Mouse (Mus musculus): ENCODE results near the gene Gm21969. TPM values are rescaled to one million over a fixed set of nuclear protein-coding genes. Genes with fewer than 3 reads are reported as not detected.

The Gm21969 gene
- not detected in 2 replicates for total RNA-seq (2017)

GRCm38 (mm10) chr4:139602357-139603244 is at the start of gene Gm21969:
TSS of gene Gm21969 (plus strand) at chr4:139603186.
- ATAC-seq (replicated peaks; ENCODE audit: low read depth, poor library complexity, severe bottlenecking), result peak; percentile 75

GRCm38 (mm10) chr4:139555235-139555634 is 47.8 kb upstream of the Gm21969 start:
- no peak for ATAC-seq (replicated peaks; ENCODE audit: low read depth, poor library complexity, severe bottlenecking)

GRCm38 (mm10) chr4:139555951-139556350 is 47.0 kb upstream of the Gm21969 start:
- ATAC-seq (replicated peaks; ENCODE audit: low read depth, poor library complexity, severe bottlenecking), result peak; percentile 68

- no peak for ATAC-seq (replicated peaks; ENCODE audit: low read depth, poor library complexity, severe bottlenecking)
Measured at GRCm38 (mm10) chr4:139568361-139568760, 34.6 kb upstream of the Gm21969 start.

GRCm38 (mm10) chr4:139570756-139571155 is 32.2 kb upstream of the Gm21969 start:
- ATAC-seq (replicated peaks; ENCODE audit: low read depth, poor library complexity, severe bottlenecking), result no peak

- no peak for ATAC-seq (replicated peaks; ENCODE audit: low read depth, poor library complexity, severe bottlenecking)
Measured at GRCm38 (mm10) chr4:139572928-139573512, 30.0 kb upstream of the Gm21969 start.

GRCm38 (mm10) chr4:139574156-139574798 is 28.7 kb upstream of the Gm21969 start:
- peak; percentile 93 for ATAC-seq (replicated peaks; ENCODE audit: low read depth, poor library complexity, severe bottlenecking)

GRCm38 (mm10) chr4:139574799-139575672 is 27.9 kb upstream of the Gm21969 start:
- ATAC-seq (replicated peaks; ENCODE audit: low read depth, poor library complexity, severe bottlenecking), result no peak

- no peak for ATAC-seq (replicated peaks; ENCODE audit: low read depth, poor library complexity, severe bottlenecking)
Measured at GRCm38 (mm10) chr4:139575673-139576003, 27.3 kb upstream of the Gm21969 start.

- no peak for ATAC-seq (replicated peaks; ENCODE audit: low read depth, poor library complexity, severe bottlenecking)
Measured at GRCm38 (mm10) chr4:139576251-139576880, 26.6 kb upstream of the Gm21969 start.

- ATAC-seq (replicated peaks; ENCODE audit: low read depth, poor library complexity, severe bottlenecking), result no peak
Measured at GRCm38 (mm10) chr4:139577006-139577405, 26.0 kb upstream of the Gm21969 start.

GRCm38 (mm10) chr4:139578389-139578788 is 24.6 kb upstream of the Gm21969 start:
- ATAC-seq (replicated peaks; ENCODE audit: low read depth, poor library complexity, severe bottlenecking), result no peak

GRCm38 (mm10) chr4:139579003-139579402 is 24.0 kb upstream of the Gm21969 start:
- ATAC-seq (replicated peaks; ENCODE audit: low read depth, poor library complexity, severe bottlenecking), result peak; percentile 8; the same call in 1 of the 2 replicates

GRCm38 (mm10) chr4:139579466-139579865 is 23.5 kb upstream of the Gm21969 start:
- peak; percentile 27; the same call in 1 of the 2 replicates for ATAC-seq (replicated peaks; ENCODE audit: low read depth, poor library complexity, severe bottlenecking)

GRCm38 (mm10) chr4:139580663-139581336 is 22.2 kb upstream of the Gm21969 start:
- ATAC-seq (replicated peaks; ENCODE audit: low read depth, poor library complexity, severe bottlenecking), result no peak

GRCm38 (mm10) chr4:139581427-139582051 is 21.4 kb upstream of the Gm21969 start:
- ATAC-seq (replicated peaks; ENCODE audit: low read depth, poor library complexity, severe bottlenecking), result no peak

- no peak for ATAC-seq (replicated peaks; ENCODE audit: low read depth, poor library complexity, severe bottlenecking)
Measured at GRCm38 (mm10) chr4:139582346-139582745, 20.6 kb upstream of the Gm21969 start.

GRCm38 (mm10) chr4:139582903-139583302 is 20.1 kb upstream of the Gm21969 start:
- ATAC-seq (replicated peaks; ENCODE audit: low read depth, poor library complexity, severe bottlenecking), result no peak
